Mouse (Mus musculus): Measurements from ENCODE around the gene Bak1.

DNA sequence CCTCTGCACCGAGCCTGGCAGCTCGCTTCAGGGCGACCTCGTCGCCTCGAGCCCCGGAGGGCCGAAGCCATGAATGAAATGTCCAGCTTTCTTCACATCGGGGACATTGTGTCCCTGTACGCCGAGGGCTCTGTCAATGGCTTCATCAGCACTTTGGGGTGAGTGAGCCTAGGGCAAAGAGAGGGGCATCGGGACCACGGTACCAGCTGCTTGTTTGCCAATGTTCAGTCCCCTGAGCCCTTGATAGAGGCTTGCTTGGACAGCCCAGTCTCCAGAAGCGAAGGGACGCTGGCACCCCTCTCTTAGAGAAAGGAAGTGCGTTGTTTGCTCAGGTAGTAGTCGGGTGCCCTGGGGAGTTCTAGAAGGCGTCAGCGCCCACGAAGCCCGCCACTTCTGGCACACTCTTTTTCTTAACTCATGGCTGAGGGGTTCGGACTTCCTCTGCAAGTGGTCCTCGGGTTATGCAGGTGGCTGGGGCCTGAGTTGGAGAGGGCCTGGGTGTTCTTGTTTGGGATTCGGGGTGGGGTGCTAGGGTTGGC is 28.8 kb upstream of the Bak1 start:
- TF ChIP-seq POLR2A (IDR thresholded peaks at IDR 0.05; ENCODE audit: insufficient read length, low read depth) (no peak), MAX (IDR thresholded peaks at IDR 0.05; ENCODE audit: low read depth) (no peak), POLR2AphosphoS2 (IDR thresholded peaks at IDR 0.05; ENCODE audit: insufficient read length, low read depth) (no peak), CEBPB (IDR thresholded peaks at IDR 0.05; ENCODE audit: insufficient read depth, poor library complexity, severe bottlenecking) (no peak), MYOD1 (IDR thresholded peaks at IDR 0.05; ENCODE audit: control insufficient read depth in 1 of 3, insufficient read length in 2 of 3, low read depth in 2 of 3) (no peak), E2F4 (IDR thresholded peaks at IDR 0.05; ENCODE audit: insufficient read depth) (no peak)

Measured in myocyte (in vitro differentiated cells).